Mouse (Mus musculus): ENCODE results near the gene Gm49321.

DNA sequence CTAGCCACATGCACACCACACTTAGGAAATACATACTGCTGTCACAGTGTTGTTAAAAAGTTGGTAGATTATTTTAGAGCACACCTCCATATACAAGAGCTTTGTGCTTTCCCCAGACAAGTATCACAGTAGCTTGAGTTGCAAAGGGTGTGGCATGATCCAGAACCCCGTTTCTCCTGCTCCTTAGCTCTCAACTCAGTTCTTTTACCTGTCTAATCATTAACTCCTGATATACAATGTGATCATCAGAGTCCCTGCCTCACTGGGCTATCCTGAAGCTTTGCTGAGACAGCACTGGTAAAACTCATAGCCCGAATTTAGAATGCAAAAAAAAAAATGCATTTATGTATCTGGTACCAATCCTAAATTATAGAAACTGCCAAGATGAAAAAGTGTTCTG, 39.2 kb upstream of the Gm49321 start:
- no peak for TF ChIP-seq CTCF (IDR thresholded peaks at IDR 0.05; ENCODE audit: extremely low read depth, insufficient read length, insufficient replicate concordance, low read depth, low read length)
- no peak for TF ChIP-seq POLR2A (IDR thresholded peaks at IDR 0.05; ENCODE audit: low read depth, low read length)

All from small intestine, adult 2 months (tissue).